Mouse (Mus musculus): ENCODE measurements around the gene Rpl19. TPM values are rescaled to one million over a fixed set of nuclear protein-coding genes. Genes with fewer than 3 reads are reported as not detected.

Rpl19 gene
- polyA plus RNA-seq, 2 experiments: 735 to 1,005 TPM

- WGBS (ENCODE audit: insufficient replicate concordance): 75% methylated on average over 12 of the region's 12 CpGs
- no peak for TF ChIP-seq EP300 (IDR thresholded peaks at IDR 0.05; ENCODE audit: low read depth)
- TF ChIP-seq CTCF (IDR thresholded peaks at IDR 0.05; ENCODE audit: low read depth): no peak
- Histone ChIP-seq H3K27ac (no peak overlapping the region), H3K4me3 (ENCODE audit: insufficient read depth in 1 of 2, low read depth in 2 of 2, low read length in 2 of 2) (no peak overlapping the region), H3K4me2 (ENCODE audit: low read depth) (no peak overlapping the region), H3K9me3 (ENCODE audit: control insufficient read depth, low read length) (no peaks in the 10 kb centered on the region), H3K27me3 (ENCODE audit: control insufficient read depth, insufficient read depth, low read length) (no peaks in the 10 kb centered on the region), H3K9ac (replicated peaks) (no peak overlapping the region), H3K36me3 (replicated peaks; ENCODE audit: control insufficient read depth, insufficient read depth, low read depth) (no peaks in the 10 kb centered on the region), H3K4me1 (replicated peaks; ENCODE audit: control insufficient read depth in 2 of 2, insufficient read depth in 2 of 2, low read length in 1 of 2) (no peaks in the 10 kb centered on the region)
- ATAC-seq (ENCODE audit: insufficient read depth) (no peak), DNase-seq (ENCODE audit: low read depth in 3 of 3, low spot score in 3 of 3) (no peak)
These were observed 39.7 kb downstream of the Rpl19 start for GRCm38 (mm10) chr11:98066201-98066600.

DNA sequence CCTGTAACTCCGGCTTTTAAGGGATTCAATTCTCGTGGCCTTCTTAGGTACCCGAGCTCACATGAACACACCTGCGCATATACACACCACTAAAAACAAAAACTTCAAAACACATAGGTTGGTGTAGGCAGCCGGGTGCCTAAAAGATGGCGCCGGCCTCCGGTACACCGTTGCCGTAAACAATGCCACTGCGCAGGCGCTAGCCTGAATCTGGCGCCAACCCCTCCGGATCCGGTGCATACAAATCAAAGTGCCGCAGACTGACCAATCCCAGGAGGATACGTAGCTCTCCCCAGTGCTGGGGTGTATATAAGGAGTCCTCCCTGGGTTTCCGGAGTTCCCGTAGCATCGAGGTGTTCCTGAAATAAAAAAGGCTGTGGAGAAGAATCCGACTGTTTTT, 40.7 kb downstream of the Rpl19 start:
- Histone ChIP-seq H3K4me3 (ENCODE audit: insufficient read depth in 1 of 2, low read depth in 2 of 2, low read length in 2 of 2) (no peak overlapping the region), H3K36me3 (replicated peaks; ENCODE audit: control insufficient read depth, insufficient read depth, low read depth) (no peaks in the 10 kb centered on the region), H3K27ac (no peak overlapping the region), H3K9ac (replicated peaks) (no peak overlapping the region), H3K9me3 (ENCODE audit: control insufficient read depth, low read length) (no peaks in the 10 kb centered on the region), H3K27me3 (ENCODE audit: control insufficient read depth, insufficient read depth, low read length) (no peaks in the 10 kb centered on the region), H3K4me2 (ENCODE audit: low read depth) (no peak overlapping the region), H3K4me1 (replicated peaks; ENCODE audit: control insufficient read depth in 2 of 2, insufficient read depth in 2 of 2, low read length in 1 of 2) (no peaks in the 10 kb centered on the region)
- ATAC-seq (ENCODE audit: insufficient read depth) (no peak), DNase-seq (ENCODE audit: low read depth in 3 of 3, low spot score in 3 of 3) (no peak)
- TF ChIP-seq CTCF (IDR thresholded peaks at IDR 0.05; ENCODE audit: low read depth) (no peak), EP300 (IDR thresholded peaks at IDR 0.05; ENCODE audit: low read depth) (no peak)
- 82% methylated on average over 21 of the region's 21 CpGs for WGBS (ENCODE audit: insufficient replicate concordance)

GRCm38 (mm10) chr11:98073442-98073841, 46.9 kb downstream of the Rpl19 start:
- H3K4me2 ChIP-seq (ENCODE audit: low read depth): no peak overlapping the region
- no peaks in the 10 kb centered on the region for H3K4me1 ChIP-seq (replicated peaks; ENCODE audit: control insufficient read depth in 2 of 2, insufficient read depth in 2 of 2, low read length in 1 of 2)
- H3K27me3 ChIP-seq (ENCODE audit: control insufficient read depth, insufficient read depth, low read length): no peaks in the 10 kb centered on the region
- H3K36me3 ChIP-seq (replicated peaks; ENCODE audit: control insufficient read depth, insufficient read depth, low read depth): no peaks in the 10 kb centered on the region
- DNase-seq (ENCODE audit: low read depth in 3 of 3, low spot score in 3 of 3) (no peak), ATAC-seq (ENCODE audit: insufficient read depth) (no peak)
- no peak overlapping the region for H3K27ac ChIP-seq
- no peak for TF ChIP-seq EP300 (IDR thresholded peaks at IDR 0.05; ENCODE audit: low read depth)
- TF ChIP-seq CTCF (IDR thresholded peaks at IDR 0.05; ENCODE audit: low read depth): no peak
- no peak overlapping the region for H3K9ac ChIP-seq (replicated peaks)
- H3K4me3 ChIP-seq (ENCODE audit: insufficient read depth in 1 of 2, low read depth in 2 of 2, low read length in 2 of 2): no peak overlapping the region
- WGBS (ENCODE audit: insufficient replicate concordance): 68% methylated on average over 4 of the region's 4 CpGs
- H3K9me3 ChIP-seq (ENCODE audit: control insufficient read depth, low read length): no peaks in the 10 kb centered on the region

GRCm38 (mm10) chr11:98075195-98075808, 48.8 kb downstream of the Rpl19 start:
- no peak overlapping the region for H3K9ac ChIP-seq (replicated peaks)
- ATAC-seq (ENCODE audit: insufficient read depth): no peak

DNA sequence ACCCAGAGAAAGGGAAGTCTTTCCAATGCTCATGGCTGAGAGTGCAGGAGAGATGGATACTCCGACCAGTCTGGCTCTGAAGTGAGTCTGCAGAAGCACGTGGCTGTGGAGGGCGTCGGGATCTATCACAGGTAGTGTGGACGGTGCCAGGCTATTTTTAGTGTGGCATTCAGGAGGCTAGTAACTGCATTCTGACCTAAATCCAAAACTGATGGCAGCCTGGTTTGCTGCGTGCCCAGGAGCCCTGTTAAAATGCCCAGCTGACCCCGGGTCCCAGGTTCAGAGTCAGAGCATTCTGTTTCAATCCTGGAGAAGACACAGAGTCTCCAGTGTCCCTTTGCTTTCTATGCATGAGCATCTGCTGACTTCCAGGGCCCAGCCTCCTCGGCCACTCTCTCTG, 50.6 kb downstream of the Rpl19 start:
- Histone ChIP-seq H3K36me3 (replicated peaks; ENCODE audit: control insufficient read depth, insufficient read depth, low read depth) (no peaks in the 10 kb centered on the region), H3K4me1 (replicated peaks; ENCODE audit: control insufficient read depth in 2 of 2, insufficient read depth in 2 of 2, low read length in 1 of 2) (no peaks in the 10 kb centered on the region), H3K4me2 (ENCODE audit: low read depth) (no peak overlapping the region), H3K4me3 (ENCODE audit: insufficient read depth in 1 of 2, low read depth in 2 of 2, low read length in 2 of 2) (no peak overlapping the region), H3K9me3 (ENCODE audit: control insufficient read depth, low read length) (no peaks in the 10 kb centered on the region), H3K9ac (replicated peaks) (no peak overlapping the region), H3K27me3 (ENCODE audit: control insufficient read depth, insufficient read depth, low read length) (no peaks in the 10 kb centered on the region), H3K27ac (no peak overlapping the region)
- ATAC-seq (ENCODE audit: insufficient read depth) (no peak), DNase-seq (ENCODE audit: low read depth in 3 of 3, low spot score in 3 of 3) (no peak)
- TF ChIP-seq EP300 (IDR thresholded peaks at IDR 0.05; ENCODE audit: low read depth) (no peak), CTCF (IDR thresholded peaks at IDR 0.05; ENCODE audit: low read depth) (no peak)
- 57% methylated on average over 8 of the region's 8 CpGs for WGBS (ENCODE audit: insufficient replicate concordance)

More at GRCm38 (mm10) chr11:98075195-98075808, 48.8 kb downstream of the Rpl19 start:
- Histone ChIP-seq H3K9me3 (ENCODE audit: control insufficient read depth, low read length) (no peaks in the 10 kb centered on the region), H3K36me3 (replicated peaks; ENCODE audit: control insufficient read depth, insufficient read depth, low read depth) (no peaks in the 10 kb centered on the region), H3K27ac (no peak overlapping the region), H3K4me3 (ENCODE audit: insufficient read depth in 1 of 2, low read depth in 2 of 2, low read length in 2 of 2) (no peak overlapping the region), H3K4me1 (replicated peaks; ENCODE audit: control insufficient read depth in 2 of 2, insufficient read depth in 2 of 2, low read length in 1 of 2) (no peaks in the 10 kb centered on the region), H3K27me3 (ENCODE audit: control insufficient read depth, insufficient read depth, low read length) (no peaks in the 10 kb centered on the region), H3K4me2 (ENCODE audit: low read depth) (no peak overlapping the region)
- TF ChIP-seq CTCF (IDR thresholded peaks at IDR 0.05; ENCODE audit: low read depth): peak; percentile 87
- no peak for TF ChIP-seq EP300 (IDR thresholded peaks at IDR 0.05; ENCODE audit: low read depth)
- WGBS (ENCODE audit: insufficient replicate concordance): 19% methylated on average over 13 of the region's 13 CpGs
- peak; percentile 39 to 52 (median 51) for DNase-seq (ENCODE audit: low read depth in 3 of 3, low spot score in 3 of 3)

Small RNAs within 50 kb of the gene (microRNA-seq; reads per million reads assigned to microRNA genes)
- gene Gm27597: not detected

Other genes with a start within 250 kb of the Rpl19 start
- gene Rpl23, start 244.3 kb upstream of the Rpl19 start, polyA plus RNA-seq (2012; rRNA removed): 229 and 484 TPM in 2 replicates
- gene Rpl23, start 244.3 kb upstream of the Rpl19 start, polyA plus RNA-seq (2014; fragmentation: Nextera tagmentation; extraction: Ambion mirVana): 485 and 502 TPM in 2 replicates
- 19.1 and 19.5 TPM in 2 replicates for gene Lasp1, start 227.7 kb upstream of the Rpl19 start, polyA plus RNA-seq (2012; rRNA removed)
- gene Lasp1, start 227.7 kb upstream of the Rpl19 start, polyA plus RNA-seq (2014; fragmentation: Nextera tagmentation; extraction: Ambion mirVana): 15.5 and 20.3 TPM in 2 replicates
- gene B230217C12Rik, start 185.9 kb upstream of the Rpl19 start, polyA plus RNA-seq (2012; rRNA removed): 0.60 and 0.81 TPM in 2 replicates
- gene B230217C12Rik, start 185.9 kb upstream of the Rpl19 start, polyA plus RNA-seq (2014; fragmentation: Nextera tagmentation; extraction: Ambion mirVana): 0.19 and 0.63 TPM in 2 replicates
- gene Fbxo47, start 142.6 kb upstream of the Rpl19 start, polyA plus RNA-seq (2012; rRNA removed): 0.17 and 0.30 TPM in 2 replicates
- 0.28 and 0.51 TPM in 2 replicates for gene Fbxo47, start 142.6 kb upstream of the Rpl19 start, polyA plus RNA-seq (2014; fragmentation: Nextera tagmentation; extraction: Ambion mirVana)
- 0.38 and 0.45 TPM in 2 replicates for gene Plxdc1, start 40.3 kb upstream of the Rpl19 start, polyA plus RNA-seq (2012; rRNA removed)
- 0.20 and 0.58 TPM in 2 replicates for gene Plxdc1, start 40.3 kb upstream of the Rpl19 start, polyA plus RNA-seq (2014; fragmentation: Nextera tagmentation; extraction: Ambion mirVana)
- gene Arl5c, start 30.5 kb upstream of the Rpl19 start, polyA plus RNA-seq (2012; rRNA removed): 1.8 and 2.2 TPM in 2 replicates
- 6.0 and 6.4 TPM in 2 replicates for gene Arl5c, start 30.5 kb upstream of the Rpl19 start, polyA plus RNA-seq (2014; fragmentation: Nextera tagmentation; extraction: Ambion mirVana)
- 0.38 and 0.60 TPM in 2 replicates for gene Cacnb1, start 3.7 kb upstream of the Rpl19 start, polyA plus RNA-seq (2012; rRNA removed)
- 0.21 TPM in 1 of 2 replicates, not detected in the other for gene Cacnb1, start 3.7 kb upstream of the Rpl19 start, polyA plus RNA-seq (2014; fragmentation: Nextera tagmentation; extraction: Ambion mirVana)
- 0.02 TPM in 1 of 2 replicates, not detected in the other for gene Stac2, start 26.8 kb downstream of the Rpl19 start, polyA plus RNA-seq (2012; rRNA removed)
- not detected in 2 replicates for gene Stac2, start 26.8 kb downstream of the Rpl19 start, polyA plus RNA-seq (2014; fragmentation: Nextera tagmentation; extraction: Ambion mirVana)
- 2.0 and 2.3 TPM in 2 replicates for gene Fbxl20, start 123.7 kb downstream of the Rpl19 start, polyA plus RNA-seq (2012; rRNA removed)
- gene Fbxl20, start 123.7 kb downstream of the Rpl19 start, polyA plus RNA-seq (2014; fragmentation: Nextera tagmentation; extraction: Ambion mirVana): 3.4 and 5.9 TPM in 2 replicates
- 7.1 and 8.7 TPM in 2 replicates for gene Med1, start 166.6 kb downstream of the Rpl19 start, polyA plus RNA-seq (2012; rRNA removed)
- gene Med1, start 166.6 kb downstream of the Rpl19 start, polyA plus RNA-seq (2014; fragmentation: Nextera tagmentation; extraction: Ambion mirVana): 19.7 and 22.7 TPM in 2 replicates
- gene Cdk12, start 176.3 kb downstream of the Rpl19 start, polyA plus RNA-seq (2012; rRNA removed): 8.2 and 9.8 TPM in 2 replicates
- 4.7 and 5.5 TPM in 2 replicates for gene Cdk12, start 176.3 kb downstream of the Rpl19 start, polyA plus RNA-seq (2014; fragmentation: Nextera tagmentation; extraction: Ambion mirVana)